In genomic region chr2:120090979-120091378, GRCm38 (mm10) we compare ENCODE assay signal across 23 mouse cellular contexts.
"Had no signal": no experiment of that assay in that cellular context is flagged by ENCODE, and none has a peak within 500 bp of the region (broad histone marks: within the 10 kb centered on the region; RNA-seq: fewer than 3 reads in every experiment).

No protein-coding gene starts in this region.

- H3K36me3 ChIP-seq: limb, embryonic 13.5 days; lung, embryonic 15.5 days; midbrain, embryonic 13.5 days; neural tube, embryonic 13.5 days had no signal

- H3K27ac ChIP-seq: kidney, embryonic 15.5 days; limb, embryonic 10.5 days; limb, embryonic 13.5 days; liver, embryonic 12.5 days; liver, embryonic 15.5 days; lung, embryonic 15.5 days; midbrain, embryonic 10.5 days; midbrain, embryonic 13.5 days; neural tube, embryonic 13.5 days; stomach, embryonic 15.5 days had no signal

- H3K4me3 ChIP-seq: kidney, embryonic 15.5 days; limb, embryonic 10.5 days; limb, embryonic 13.5 days; liver, embryonic 12.5 days; liver, embryonic 15.5 days; lung, embryonic 15.5 days; megakaryocyte, embryonic 14.5 days; midbrain, embryonic 10.5 days; midbrain, embryonic 13.5 days; myocyte; neural tube, embryonic 13.5 days; stomach, embryonic 15.5 days had no signal

- H3K9ac ChIP-seq: kidney, embryonic 15.5 days; limb, embryonic 13.5 days; liver, embryonic 12.5 days; liver, embryonic 15.5 days; lung, embryonic 15.5 days; midbrain, embryonic 13.5 days; neural tube, embryonic 13.5 days; stomach, embryonic 15.5 days had no signal

- H3K27me3 ChIP-seq: kidney, embryonic 15.5 days; limb, embryonic 13.5 days; liver, embryonic 12.5 days; liver, embryonic 15.5 days; lung, embryonic 15.5 days; megakaryocyte, embryonic 14.5 days; midbrain, embryonic 13.5 days; neural tube, embryonic 13.5 days; stomach, embryonic 15.5 days had no signal

- ATAC-seq: liver, embryonic 12.5 days; midbrain, embryonic 13.5 days; midbrain, embryonic 16.5 days had no signal

- DNase-seq: kidney, postnatal 10 days; kidney, postnatal 4 days; liver; lung, adult 18-20 months; lung, postnatal 10 days; lung, postnatal 36 days; retina, postnatal 1 day; right cerebral cortex, postnatal 25 days; spleen, adult 18-20 months; thymus, postnatal 25 days had no signal

- H3K9me3 ChIP-seq: kidney, embryonic 15.5 days; limb, embryonic 10.5 days; limb, embryonic 13.5 days; liver, embryonic 12.5 days; liver, embryonic 15.5 days; lung, embryonic 15.5 days; midbrain, embryonic 10.5 days; midbrain, embryonic 13.5 days; neural tube, embryonic 13.5 days; stomach, embryonic 15.5 days had no signal

- H3K4me2 ChIP-seq: kidney, embryonic 15.5 days; limb, embryonic 13.5 days; liver, embryonic 12.5 days; liver, embryonic 15.5 days; lung, embryonic 15.5 days; midbrain, embryonic 13.5 days; neural tube, embryonic 13.5 days; stomach, embryonic 15.5 days had no signal

- H3K4me1 ChIP-seq: midbrain, embryonic 10.5 days; midbrain, embryonic 13.5 days; neural tube, embryonic 13.5 days had no signal
